Mouse (Mus musculus) T-cell, adult 66 days (primary cell): Measurements from ENCODE around the gene Slc25a35. TPM values are rescaled to one million over a fixed set of nuclear protein-coding genes. Genes with fewer than 3 reads are reported as not detected.

Experiments
- total RNA-seq, 2 experiments: library from RNA; stranded (reverse); gene quantifications; 3 replicates in 1 of 2; 4 replicates in 1 of 2; pipeline ENCODE4 v1.2.4; 2023

The Slc25a35 gene
- total RNA-seq = 1 to 10 TPM; 3.4 to 5.1 TPM

DNA sequence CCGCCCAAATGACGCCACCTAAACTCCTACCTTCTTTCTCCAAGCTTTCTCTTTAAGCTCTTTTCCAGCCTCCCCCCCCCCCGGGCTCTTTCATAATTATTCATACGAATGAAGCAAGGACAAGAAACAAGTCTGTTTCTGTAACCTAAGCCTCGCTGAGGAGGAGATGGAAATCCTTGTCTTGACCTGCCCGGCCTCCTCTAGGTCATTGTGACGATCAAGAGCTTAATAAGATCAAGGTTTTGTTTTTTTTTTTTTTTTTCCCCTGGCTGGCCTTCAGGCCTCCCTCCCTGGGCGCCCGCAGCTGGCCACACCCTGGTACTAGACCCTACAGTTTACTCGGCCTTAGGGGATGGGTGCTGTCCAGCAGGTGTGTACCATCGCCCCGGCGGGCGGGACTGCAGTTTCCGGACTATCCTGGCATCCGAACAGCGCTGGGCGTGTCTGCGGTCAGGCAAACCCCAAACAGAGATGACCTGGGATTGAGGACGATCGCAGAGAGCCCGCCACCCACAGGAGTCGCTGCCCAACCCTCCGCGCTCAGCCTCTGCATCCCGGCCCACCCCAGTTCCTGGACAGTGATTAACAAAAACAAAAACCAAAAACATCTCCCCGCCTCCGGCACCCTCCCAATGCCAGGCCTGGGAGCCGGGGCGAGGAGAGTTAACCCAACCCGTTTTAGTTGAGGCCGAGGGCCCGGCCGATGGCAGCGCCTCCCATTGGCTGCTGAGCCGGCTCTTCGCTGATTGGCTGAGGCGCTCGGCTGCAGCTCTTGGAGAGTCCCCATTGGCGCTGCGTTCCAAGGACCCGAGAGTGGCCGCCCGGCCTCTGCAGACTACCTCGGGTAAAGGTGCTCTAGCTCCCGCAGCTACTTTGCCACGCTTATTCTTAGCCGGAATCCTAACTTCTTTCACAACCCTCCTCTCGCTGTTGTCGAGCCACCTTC lies at the start of gene Slc25a35:
Gene Slc25a35 (plus strand): TSS at position 795 of the 946 bp plus-strand sequence.

GRCm38 (mm10) chr11:68926981-68927380 lies 41.0 kb upstream of the Slc25a35 start, which contains the start of gene Odf4:
Gene Odf4, minus strand, starts transcription at chr11:68927081.

GRCm38 (mm10) chr11:68957308-68957707 lies 10.6 kb upstream of the Slc25a35 start, which contains the start of gene Arhgef15:
Gene Arhgef15, minus strand, starts transcription at chr11:68957480.

DNA sequence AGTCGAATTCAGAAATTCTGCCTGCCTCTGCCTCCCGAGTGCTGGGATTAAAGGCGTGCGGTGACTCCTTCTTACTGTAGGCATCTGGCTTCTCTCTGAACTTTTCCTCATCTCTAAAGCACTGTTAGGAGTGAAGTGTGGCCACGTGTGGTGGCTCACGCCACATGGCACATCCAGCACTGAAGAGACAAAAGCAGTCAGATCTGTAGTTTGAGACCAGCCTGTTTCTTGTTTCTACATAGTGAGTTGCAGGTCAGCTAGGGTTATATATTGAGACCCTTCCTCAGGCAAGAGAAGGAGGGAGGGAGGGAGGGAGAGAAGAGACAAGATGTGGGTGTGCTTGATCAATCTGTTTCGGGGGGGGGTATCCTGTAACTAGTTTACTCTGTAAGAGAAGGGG lies 7.2 kb downstream of the Slc25a35 start, which contains the start of gene Rangrf:
Gene Rangrf (minus strand): TSS at position 101 of the 400 bp plus-strand sequence.

GRCm38 (mm10) chr11:69008182-69009121 lies 40.5 kb downstream of the Slc25a35 start, which contains the start of gene Pfas:
Gene Pfas, minus strand, starts transcription at chr11:69008460.

DNA sequence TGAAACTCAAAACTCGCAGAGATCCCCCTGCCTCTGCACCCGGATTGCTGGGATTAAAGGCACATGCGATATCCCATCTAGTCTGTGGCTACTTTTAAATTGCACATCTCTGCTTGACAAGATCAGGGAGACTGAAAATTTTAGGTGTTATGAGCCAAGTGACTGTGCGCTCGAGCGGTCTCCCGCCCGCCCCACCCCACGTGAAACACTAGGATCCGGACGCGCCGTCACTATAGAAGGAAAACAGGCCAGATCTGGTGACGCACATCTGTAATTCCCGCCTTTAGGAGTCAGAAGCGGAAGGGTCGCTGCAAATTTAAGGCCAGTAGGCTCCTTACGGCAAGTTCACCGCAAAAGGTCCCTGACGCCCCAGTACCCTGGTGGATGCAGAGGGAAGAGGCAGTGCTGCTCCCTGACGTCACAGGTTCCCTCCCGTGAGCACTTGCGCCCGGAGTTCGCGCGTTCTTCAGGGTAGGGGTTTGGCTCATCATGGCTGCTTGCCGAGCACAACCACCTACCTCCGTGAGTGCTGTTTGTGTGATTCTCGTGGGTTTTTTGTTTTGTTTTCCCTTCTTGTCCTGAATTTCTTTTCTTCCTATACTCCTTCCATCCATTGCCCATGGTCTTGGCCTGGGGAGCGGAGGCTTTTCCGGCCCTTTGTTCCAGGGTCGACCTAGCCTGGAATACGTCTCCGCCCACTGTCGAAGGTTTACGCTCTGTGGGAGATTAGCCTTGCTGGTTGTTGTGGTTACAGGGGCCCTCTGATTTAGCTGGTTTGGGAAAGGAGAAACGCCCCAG lies 47.9 kb downstream of the Slc25a35 start, which contains the start of gene Ctc1:
Gene Ctc1 (plus strand): TSS at position 268 of the 798 bp plus-strand sequence.

Other genes with a start within 250 kb of the Slc25a35 start
- 10 to 100 TPM; 61.2 to 70.3 TPM for gene Ndel1, start 96.3 kb upstream of the Slc25a35 start, total RNA-seq
- not detected for gene Rnf222, start 79.6 kb upstream of the Slc25a35 start, total RNA-seq
- gene Rpl26, start 66.5 kb upstream of the Slc25a35 start, total RNA-seq = 1,000 to 10,000 TPM; 3,013 to 3,032 TPM
- not detected for gene Odf4, start 41.0 kb upstream of the Slc25a35 start, total RNA-seq
- gene Arhgef15, start 10.7 kb upstream of the Slc25a35 start, total RNA-seq = not detected
- gene Rangrf, start 7.1 kb downstream of the Slc25a35 start, total RNA-seq = 10 to 100 TPM; 12.2 to 17.5 TPM
- gene Pfas, start 40.3 kb downstream of the Slc25a35 start, total RNA-seq = 10 to 100 TPM; 22.5 to 32.2 TPM
- 10 to 100 TPM; 22.0 to 24.7 TPM for gene Ctc1, start 47.8 kb downstream of the Slc25a35 start, total RNA-seq
- gene Aurkb, start 77.5 kb downstream of the Slc25a35 start, total RNA-seq = 1 to 10 TPM; 1.8 to 6.1 TPM
- 10 to 100 TPM in 1 of 2 experiments, 1 to 10 TPM in 1; 9.0 to 12.8 TPM for gene Borcs6, start 91.6 kb downstream of the Slc25a35 start, total RNA-seq
- 1 to 10 TPM in 1 of 2 experiments, under 1 TPM in 1; 0.82 to 2.4 TPM for gene Tmem107, start 102.7 kb downstream of the Slc25a35 start, total RNA-seq
- gene Vamp2, start 120.4 kb downstream of the Slc25a35 start, total RNA-seq = 100 to 1,000 TPM; 396 to 405 TPM
- gene Per1, start 127.1 kb downstream of the Slc25a35 start, total RNA-seq = 100 to 1,000 TPM; 279 to 361 TPM
- gene Hes7, start 152.3 kb downstream of the Slc25a35 start, total RNA-seq = not detected
- gene 9130213A22Rik, start 154.5 kb downstream of the Slc25a35 start, total RNA-seq = not detected
- gene Aloxe3, start 157.8 kb downstream of the Slc25a35 start, total RNA-seq = under 1 TPM; 0.30 to 0.55 TPM
- gene Alox12b, start 188.9 kb downstream of the Slc25a35 start, total RNA-seq = not detected
- 1 to 10 TPM; 1.2 to 1.6 TPM for gene Alox8, start 229.7 kb downstream of the Slc25a35 start, total RNA-seq